Mouse (Mus musculus) heart, adult 2 months (tissue): ENCODE measurements around the gene Grik4.

Source experiments
- CTCF ChIP-seq: fragments of 200-600 bp; IDR thresholded peaks from 2 replicates; pipeline ENCODE4 v1.8.1; 2022; ENCODE audit warnings: antibody characterized with exemption, mild to moderate bottlenecking, moderate library complexity
- EP300 ChIP-seq: fragments of 200-500 bp; IDR thresholded peaks from 2 replicates; pipeline ENCODE4 v1.6.1; 2011; ENCODE audit warnings: low read depth, low read length, control low read depth; ENCODE audit not compliant: insufficient read depth
- POLR2A ChIP-seq: fragments of 200-500 bp; IDR thresholded peaks from 2 replicates; pipeline ENCODE4 v1.6.1; 2011; ENCODE audit warnings: mild to moderate bottlenecking, low read depth, low read length, control low read depth; ENCODE audit not compliant: insufficient read depth

- TF ChIP-seq POLR2A: no peak
- no peak for TF ChIP-seq CTCF
- no peak for TF ChIP-seq EP300
These were observed 317.1 kb downstream of the Grik4 start for GRCm38 (mm10) chr9:42627146-42627545.
